Mouse (Mus musculus) skeletal muscle tissue, adult 2 months (tissue): ENCODE data around the gene Tpcn2.

Experiments used
- DNase-seq: peaks from one replicate; pipeline ENCODE4 v3.0.0-alpha.2; 2012; ENCODE audit warnings: low read depth, low spot score

Tpcn2 gene

GRCm38 (mm10) chr7:145155666-145156065, 128.1 kb downstream of the Tpcn2 start:
- peak; percentile 15 for DNase-seq

DNA sequence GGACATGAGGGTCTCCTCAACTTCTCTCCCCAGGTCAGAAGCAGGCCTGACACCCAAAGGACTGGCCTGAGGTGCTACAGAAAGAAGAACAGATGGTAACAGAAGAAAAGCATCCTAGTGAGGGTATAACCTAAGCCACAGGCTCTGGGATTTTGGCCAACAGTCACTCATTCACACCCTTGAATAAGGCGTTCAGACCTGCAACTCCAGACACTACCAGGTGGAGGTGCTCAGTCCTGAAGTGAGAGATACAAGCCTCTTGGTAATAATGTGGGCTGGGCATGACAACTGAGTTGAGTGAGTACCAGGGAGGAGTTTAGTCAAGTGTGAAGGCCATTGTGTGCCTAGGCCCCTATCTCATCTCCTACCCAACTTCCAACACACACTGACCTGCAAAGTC, 129.7 kb downstream of the Tpcn2 start:
- no peak for DNase-seq

- no peak for DNase-seq
These were observed 132.0 kb downstream of the Tpcn2 start for GRCm38 (mm10) chr7:145151845-145152244.

DNA sequence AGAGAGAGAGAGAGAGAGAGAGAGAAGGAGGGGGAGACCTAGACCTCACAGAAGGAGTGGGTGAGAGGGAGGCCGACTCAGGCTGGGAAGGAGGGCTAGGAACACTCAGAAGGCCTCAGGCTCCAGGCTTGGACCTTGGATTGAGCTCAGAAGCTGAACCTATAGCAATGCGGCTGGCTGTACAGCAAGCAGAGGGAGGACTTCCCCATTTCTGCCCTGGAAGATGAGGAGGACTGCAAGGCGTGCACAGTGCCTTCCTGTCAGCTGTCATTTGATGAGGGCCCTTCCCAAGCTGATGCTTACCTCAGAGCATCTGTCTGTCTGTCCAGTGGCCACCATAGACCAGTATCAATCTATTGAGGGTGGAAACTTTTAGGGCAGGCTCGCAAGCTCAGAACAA, 134.9 kb downstream of the Tpcn2 start:
- no peak for DNase-seq

DNA sequence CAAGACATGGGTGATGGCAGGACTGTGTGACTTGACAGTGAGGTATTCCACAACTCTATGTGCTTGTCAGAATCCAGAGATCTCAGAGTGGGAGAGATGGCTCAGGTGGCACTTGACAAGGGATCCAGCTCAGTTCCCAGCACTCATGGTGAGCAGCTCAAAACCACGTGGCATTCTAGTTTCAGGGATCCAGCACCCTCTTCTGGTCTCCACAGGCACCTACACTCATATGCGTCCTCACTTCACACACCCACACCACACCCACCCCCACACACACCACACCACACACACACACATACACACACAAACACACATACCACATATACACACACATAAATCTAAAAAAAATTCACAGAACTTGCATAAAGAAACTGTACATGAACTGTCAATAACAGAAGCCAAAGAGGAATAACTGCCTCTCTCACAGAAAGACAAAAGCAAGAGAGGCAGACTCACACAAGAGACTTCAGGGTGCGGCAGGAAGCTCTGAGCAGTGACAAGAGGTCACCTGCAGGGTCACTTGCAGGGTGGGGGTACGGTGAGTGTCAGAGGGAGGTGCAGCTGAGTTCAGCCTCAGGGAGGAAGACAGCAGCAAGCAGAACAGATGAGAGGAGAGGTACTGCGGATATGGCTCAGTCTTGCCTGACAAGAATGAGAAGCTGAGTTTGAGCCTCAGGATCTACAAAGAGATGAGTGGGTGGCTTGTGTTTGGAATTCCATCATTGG, 135.7 kb downstream of the Tpcn2 start:
- DNase-seq, result no peak

- DNase-seq, result no peak
These were observed 137.4 kb downstream of the Tpcn2 start for GRCm38 (mm10) chr7:145146252-145146930.

DNA sequence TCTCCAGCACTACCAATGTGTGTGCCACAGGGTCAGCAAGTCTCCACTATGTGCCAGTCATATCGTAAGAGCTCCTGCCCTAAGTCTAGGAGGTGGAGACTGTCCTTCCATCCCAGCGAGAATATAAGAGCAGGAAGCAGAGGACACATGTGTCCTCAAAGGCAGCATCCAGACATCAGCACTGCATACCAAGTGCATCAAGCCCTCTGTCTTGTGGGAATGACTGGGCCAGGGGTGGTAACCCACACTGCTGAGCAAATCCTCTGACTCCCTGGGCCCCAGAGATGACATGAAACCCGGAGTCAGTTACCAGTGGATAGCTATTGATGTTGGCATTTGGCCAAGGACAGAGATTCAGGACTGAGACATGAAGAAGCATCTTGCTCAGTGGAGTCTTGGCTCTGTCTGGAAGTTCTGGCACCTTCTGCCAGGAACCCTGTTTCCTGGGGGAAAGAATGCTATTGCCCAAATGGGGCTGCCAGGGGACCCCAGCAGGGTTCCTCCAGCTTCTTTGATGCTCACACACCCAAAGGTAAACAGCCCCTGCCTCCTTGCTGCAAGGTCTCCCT, 140.2 kb downstream of the Tpcn2 start:
- no peak for DNase-seq

- DNase-seq, result no peak
These were observed 143.2 kb downstream of the Tpcn2 start for GRCm38 (mm10) chr7:145140656-145141055.

DNA sequence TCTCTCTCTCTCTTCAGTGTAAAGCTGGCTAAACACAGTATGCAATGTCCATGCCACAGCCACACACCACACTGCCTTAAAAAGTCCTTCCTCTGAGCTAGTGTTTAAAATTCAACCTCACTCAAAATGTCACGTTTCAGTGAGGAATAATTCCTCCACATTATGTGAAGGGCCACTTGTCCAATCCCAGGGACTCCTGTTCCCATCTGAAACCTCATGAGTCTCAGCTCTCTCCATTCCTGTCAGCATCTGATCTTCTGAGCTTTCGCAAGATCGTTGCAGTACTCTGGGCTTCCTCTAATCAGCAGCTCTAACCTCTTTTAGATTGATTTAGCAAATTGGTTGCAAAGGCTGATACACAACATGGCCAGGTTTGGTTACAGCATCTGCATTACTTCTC, 144.2 kb downstream of the Tpcn2 start:
- no peak for DNase-seq

GRCm38 (mm10) chr7:145139100-145139499, 144.7 kb downstream of the Tpcn2 start:
- DNase-seq, result no peak

- DNase-seq, result no peak
These were observed 145.9 kb downstream of the Tpcn2 start for GRCm38 (mm10) chr7:145137871-145138270.

DNA sequence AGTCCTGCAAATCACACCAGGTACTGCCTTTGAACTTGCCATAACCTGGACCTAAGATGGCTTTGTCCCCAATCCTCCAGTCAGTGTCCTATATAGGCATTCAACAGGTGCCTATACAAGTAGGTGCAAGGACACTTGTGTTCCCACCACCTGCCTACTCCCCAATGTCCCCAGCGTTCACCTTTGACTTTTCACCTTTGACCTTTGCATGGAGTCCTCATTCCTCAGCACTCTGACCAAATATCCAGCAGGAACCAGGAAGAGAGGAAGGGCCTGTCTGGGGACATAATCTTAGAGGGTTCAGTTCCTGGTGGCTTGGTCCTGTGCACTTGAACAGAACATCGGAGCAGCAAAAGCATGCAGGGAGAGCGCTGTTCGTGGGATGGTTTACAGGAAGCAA, 147.0 kb downstream of the Tpcn2 start:
- DNase-seq, result no peak
